Mouse (Mus musculus) induced T-regulatory cell, adult 2 months (primary cell): ENCODE data around the gene Tlr5.

Experiments
- DNase-seq: peaks from one replicate; pipeline ENCODE4 v3.0.0-alpha.2; 2012; ENCODE audit warnings: low read depth

Tlr5 gene

GRCm38 (mm10) chr1:182953667-182954066, 921 bp upstream of the Tlr5 start:
- DNase-seq: no peak

- DNase-seq: peak; percentile 15
Measured at GRCm38 (mm10) chr1:182955047-182955620, 546 bp downstream of the Tlr5 start.

DNA sequence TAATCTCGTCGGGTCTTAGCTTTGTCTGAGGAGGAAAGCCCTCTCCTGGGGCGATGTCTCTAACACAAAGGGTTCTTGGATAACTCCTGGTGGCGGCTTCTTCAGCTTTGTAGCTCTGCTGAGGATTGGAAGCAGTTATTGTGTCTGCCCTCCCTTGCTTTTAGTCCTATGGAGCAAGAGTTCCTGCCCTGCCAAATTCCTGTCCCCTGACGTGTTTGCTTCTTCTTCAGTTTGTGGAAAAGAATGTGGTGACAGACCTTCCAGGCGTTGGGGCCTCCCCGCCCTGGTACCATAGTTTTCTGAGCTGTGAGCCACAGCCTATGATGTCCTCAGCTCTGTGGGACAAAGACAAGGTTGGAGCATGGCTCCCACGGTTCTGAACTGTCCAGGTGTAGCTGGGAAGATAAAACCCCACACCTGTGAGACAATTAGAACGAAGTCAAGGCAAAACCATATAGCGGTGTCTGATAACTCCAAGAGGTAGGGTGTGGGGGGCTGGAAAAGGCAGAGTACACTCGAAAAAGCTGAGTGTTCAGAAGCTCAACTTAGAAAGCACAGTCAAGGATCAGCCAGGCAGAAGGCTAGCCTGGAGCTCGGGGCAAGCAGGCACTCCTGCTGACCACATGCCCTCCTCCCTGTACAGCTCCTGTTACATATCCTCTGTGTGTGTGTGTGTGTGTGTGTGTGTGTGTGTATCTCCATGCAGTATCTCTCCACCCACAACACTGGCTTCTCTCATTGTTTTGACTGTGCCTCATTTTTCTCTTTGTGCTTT, 1.8 kb downstream of the Tlr5 start:
- DNase-seq: no peak

GRCm38 (mm10) chr1:182957001-182957757, 2.6 kb downstream of the Tlr5 start:
- no peak for DNase-seq

DNA sequence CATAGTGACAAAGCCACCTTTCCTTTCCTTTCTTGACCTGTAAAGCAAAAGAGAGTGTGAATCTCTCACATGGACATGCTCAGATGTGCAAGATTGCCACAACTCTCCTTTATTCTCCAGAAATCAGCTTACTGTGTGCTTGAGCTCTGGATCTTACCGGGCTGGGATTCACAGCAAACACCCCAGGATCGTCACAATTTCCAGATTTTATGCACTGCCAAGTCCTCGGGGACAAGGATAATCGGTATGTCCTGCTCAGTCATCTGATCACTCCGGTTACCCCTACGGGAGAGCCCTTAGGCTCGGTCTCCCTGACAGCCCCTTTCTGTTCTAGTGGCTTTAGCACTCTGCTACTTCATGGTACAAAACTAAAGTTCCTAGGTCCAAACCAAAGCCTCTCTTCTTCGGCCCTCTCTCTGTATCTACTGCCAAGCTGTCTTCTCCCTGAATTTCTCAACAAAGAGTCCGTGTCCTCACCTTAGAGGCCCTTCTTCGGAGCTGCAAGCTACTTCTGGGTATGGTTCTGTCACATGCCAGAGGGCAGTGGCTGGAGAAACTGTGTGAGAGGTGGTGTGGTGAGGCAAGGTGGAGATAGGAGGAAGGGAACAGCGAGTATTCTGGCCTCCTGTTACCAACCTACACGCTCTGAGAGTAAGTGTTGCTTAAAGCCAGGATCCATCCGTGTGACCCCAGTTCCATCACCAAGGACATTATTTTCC, 3.4 kb downstream of the Tlr5 start:
- DNase-seq: no peak

DNA sequence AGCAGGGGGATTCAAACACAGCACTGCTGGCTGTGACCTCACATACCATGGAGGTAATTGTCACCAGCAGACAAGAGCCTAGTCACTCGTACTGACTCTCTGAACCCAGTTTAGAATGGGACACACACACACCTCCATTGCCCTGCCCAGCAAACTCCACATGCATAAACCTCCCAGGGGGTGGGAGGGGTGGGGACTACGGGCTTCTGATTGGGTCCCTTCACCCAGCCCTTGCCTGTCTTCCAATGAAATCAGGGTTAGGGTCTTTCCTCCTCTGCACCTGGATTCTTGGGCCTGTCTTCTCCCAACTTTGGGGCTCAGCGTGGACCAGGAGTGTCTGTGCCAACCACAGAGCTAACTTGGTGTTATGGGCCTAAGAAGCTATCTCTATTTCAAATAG, 4.2 kb downstream of the Tlr5 start:
- DNase-seq: no peak

GRCm38 (mm10) chr1:182959251-182959691, 4.7 kb downstream of the Tlr5 start:
- DNase-seq: no peak

DNA sequence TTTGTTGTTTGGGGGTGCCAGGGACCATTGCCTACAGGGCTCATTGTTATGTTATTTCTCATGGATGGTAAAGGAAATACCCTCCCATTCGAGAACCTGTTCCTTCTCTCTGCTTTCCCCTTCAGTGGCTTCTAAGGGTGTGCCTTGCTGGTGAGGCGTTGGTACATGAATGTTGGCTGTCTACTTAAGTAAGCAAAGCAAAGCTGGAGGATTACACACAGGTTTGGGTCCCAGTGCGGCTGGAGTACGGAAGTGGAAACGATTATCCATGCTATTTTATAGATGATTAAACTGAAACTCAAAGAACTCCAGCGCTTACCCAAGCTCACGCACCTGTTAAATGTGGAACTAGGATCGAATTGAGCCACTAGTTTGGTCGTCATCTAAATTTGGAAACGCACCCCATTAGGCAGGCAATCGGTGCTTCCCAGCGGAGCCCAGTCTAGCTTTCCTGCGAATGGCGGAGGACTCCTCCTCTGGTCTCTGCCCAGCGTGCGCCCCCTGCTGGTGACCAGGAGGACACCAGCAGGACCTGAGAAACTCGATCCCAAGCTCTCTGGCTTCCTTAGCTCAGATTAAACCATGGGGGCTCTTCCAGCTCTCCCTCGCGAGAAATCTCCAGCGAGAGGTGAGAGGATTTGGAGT, 5.3 kb downstream of the Tlr5 start:
- DNase-seq: peak; percentile 80

GRCm38 (mm10) chr1:182961076-182961475, 6.5 kb downstream of the Tlr5 start:
- DNase-seq: no peak

DNA sequence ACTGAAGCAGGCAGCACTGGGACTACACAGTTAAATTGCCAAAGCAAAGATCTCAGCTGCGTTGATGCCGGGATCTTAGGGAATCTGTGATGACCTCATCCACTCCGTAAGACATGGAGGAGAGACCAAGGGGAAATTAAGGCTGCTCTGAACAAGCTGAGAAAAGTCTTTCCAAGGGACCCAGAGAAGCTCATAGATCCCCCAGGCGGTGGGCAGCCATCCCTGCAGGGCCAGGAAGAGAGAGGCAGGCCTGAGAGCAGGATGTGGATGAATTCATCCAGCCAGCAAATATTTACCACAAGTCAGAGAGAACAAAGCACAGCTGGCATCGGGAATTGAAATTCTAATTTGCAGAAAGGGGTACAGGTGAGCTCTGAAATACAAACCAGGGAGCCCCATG, 8.7 kb downstream of the Tlr5 start:
- no peak for DNase-seq

DNA sequence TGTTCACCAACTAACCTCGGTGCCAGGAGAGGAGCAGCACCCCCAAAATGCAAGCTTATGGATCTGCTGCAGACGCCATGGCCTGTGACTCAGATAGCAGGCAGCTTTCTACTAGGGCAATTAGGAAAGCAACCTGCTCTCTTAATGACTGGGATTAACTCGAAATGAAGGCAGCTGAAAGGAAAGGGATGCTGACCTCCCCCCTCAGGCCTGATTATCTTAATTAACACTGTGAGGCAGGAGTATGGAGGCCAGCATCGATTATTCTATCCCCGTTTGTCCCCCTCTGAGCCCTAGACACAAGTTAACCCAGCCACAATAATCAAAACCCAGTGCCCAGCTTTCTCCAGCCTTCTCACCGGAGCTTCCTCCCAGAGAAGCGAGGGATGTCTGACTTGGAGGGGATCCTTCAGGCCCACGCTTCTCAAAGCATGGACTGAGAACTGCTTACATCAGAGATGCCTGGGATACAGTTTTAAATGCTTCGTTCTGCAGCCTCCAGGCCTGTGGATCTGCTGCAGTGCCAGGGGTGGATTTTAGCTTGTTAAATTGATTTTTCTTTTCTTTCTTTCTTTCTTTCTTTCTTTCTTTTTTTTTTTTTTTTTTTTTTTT, 10.4 kb downstream of the Tlr5 start:
- no peak for DNase-seq

DNA sequence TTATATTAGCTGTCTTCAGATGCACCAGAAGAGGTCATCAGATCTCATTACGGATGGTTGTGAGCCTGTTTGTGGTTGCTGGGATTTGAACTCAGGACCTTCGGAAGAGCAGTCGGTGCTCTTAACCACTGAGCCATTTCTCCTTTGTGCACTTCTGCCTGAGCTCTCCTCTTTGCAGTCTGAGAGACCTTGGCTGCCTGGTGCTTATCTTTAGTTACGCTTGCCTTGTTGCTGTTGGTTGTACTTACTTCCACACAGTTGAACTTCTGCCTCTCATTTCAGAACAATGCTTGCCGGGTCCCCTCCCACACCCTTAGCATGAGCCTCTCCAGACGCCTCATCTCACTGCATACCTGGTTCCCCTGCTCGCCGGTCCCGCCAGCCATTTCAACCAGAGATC, 14.1 kb downstream of the Tlr5 start:
- DNase-seq: no peak

- DNase-seq: no peak
Measured at GRCm38 (mm10) chr1:182972240-182972639, 17.7 kb downstream of the Tlr5 start.

GRCm38 (mm10) chr1:182974826-182975225, 20.2 kb downstream of the Tlr5 start:
- no peak for DNase-seq

DNA sequence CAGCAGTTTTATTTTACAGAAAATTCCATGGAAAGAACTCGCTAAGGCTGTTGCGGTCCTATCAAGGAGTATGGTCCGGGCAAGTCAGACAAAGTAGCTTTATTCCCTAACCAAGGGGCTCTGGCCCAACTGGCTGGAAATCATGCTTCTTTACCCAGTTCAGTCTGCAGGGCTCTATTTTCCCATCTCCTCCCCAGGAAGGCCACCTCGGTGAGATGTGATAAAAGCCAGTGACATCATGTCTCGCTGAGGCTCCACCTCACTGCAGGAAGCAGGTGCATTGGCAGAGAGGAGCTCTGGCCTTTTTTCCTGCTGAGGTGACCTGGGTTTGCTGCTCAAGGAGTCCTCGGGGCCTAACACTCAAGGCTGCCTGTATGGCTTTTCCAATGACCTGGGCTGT, 26.1 kb downstream of the Tlr5 start:
- DNase-seq: no peak

- peak; percentile 93 for DNase-seq
Measured at GRCm38 (mm10) chr1:182982995-182983394, 28.4 kb downstream of the Tlr5 start.

- no peak for DNase-seq
Measured at GRCm38 (mm10) chr1:182983496-182984127, 29.0 kb downstream of the Tlr5 start.

DNA sequence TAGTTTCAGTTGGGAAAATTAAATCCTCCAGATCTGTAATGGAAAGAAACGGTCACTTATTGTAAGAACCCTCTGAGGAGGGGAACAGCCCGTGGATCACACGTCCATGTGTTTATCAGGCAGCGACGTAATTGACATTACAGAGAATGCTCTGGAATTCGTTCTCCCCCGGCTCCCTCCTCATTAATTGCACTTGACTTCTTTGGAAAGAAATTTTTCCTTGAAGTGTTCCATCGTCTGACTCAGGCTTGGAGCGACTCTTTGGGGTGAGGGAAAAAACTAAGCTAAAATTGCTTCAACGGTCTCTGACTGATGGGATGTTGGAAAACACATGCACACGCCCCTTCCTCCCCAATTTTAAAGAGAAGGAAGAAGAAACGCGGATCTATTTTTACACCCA, 31.7 kb downstream of the Tlr5 start:
- no peak for DNase-seq

- no peak for DNase-seq
Measured at GRCm38 (mm10) chr1:182986750-182987149, 32.2 kb downstream of the Tlr5 start.

DNA sequence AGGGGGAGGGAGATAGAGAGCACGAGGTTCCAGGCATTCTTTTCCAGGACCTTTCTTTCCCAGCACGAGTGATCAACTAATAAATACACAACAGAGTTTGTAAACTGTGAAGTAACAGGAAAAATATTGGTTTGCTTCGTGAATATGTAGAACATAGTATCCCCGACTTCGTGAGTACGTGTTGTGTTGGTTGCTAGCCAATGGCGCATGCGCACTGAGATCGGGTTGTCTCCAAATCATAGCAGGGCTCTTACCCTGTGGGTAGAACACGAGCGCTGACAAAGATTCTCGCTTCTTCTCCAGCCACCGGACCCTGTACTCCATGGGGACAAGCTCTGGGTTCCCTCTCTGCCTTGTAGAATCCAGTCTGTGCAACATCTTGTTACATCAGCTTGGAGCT, 33.2 kb downstream of the Tlr5 start:
- DNase-seq: peak; percentile 23

- DNase-seq: no peak
Measured at GRCm38 (mm10) chr1:182988646-182989045, 34.1 kb downstream of the Tlr5 start.
